8 mouse cellular contexts compared by ENCODE assay signal in the genomic region with DNA sequence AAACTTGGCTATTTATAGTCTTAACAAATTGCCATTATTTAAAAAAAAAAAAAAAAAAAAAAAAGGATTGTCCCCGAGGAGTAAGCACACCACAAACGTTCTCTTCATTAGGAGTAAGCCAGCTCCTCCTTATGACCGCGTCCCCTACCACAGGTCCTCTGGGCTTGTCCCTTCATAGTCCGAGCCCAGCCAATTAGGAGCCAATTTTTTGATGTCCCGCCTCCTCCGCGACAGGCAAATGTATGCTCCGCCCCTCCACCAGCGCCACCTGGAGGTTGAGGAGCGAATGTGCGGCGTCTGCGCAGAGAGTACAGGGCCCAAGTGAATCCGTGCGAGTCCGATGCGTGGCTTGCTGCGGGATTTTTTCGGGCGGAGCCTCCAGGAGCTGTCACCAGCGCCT. TPM values are rescaled to one million over a fixed set of nuclear protein-coding genes. Genes with fewer than 3 reads are reported as not detected.
DNase-seq lines count a peak whose midpoint lies in the region; ATAC-seq lines count a peak whose summit lies in the region.

No protein-coding gene starts in this region.

- ATAC-seq in megakaryocyte, adult 5-6 weeks (ENCODE audit: poor library complexity, severe bottlenecking) = peak; percentile 99

- peak; percentile 95 to 98 for DNase-seq in adrenal gland, adult (ENCODE audit: inconsistent age in 2 of 2, low spot score in 1 of 2)
- peak; percentile 97 for DNase-seq in embryo, embryonic 10 days (ENCODE audit: low spot score)
- peak; percentile 96 for DNase-seq in gastrocnemius, postnatal 10 days
- DNase-seq in induced T-regulatory cell, adult 2 months (ENCODE audit: low read depth) = peak; percentile 97
- DNase-seq in left cerebral cortex, adult 8-10 months (ENCODE audit: low spot score in 2 of 2) = peak; percentile 89 to 94
- peak; percentile 97 for DNase-seq in right cerebral cortex, adult 18-20 months
- DNase-seq in urinary bladder, adult 2 months (ENCODE audit: low spot score) = peak; percentile 92

RNA-seq across cellular contexts. Expression of a gene that starts 14.1 kb away (rescaled TPM):
- total RNA-seq in gastrocnemius, postnatal 10 days (2021) = 100 to 1,000 TPM; 154 to 172 TPM
- 100 to 1,000 TPM; 101 to 108 (median 103) TPM for total RNA-seq in left cerebral cortex, adult 8-10 months (2022)
- total RNA-seq in megakaryocyte, adult 5-6 weeks (2015) = 3.5 and 5.5 TPM in 2 replicates
- total RNA-seq in megakaryocyte, adult 5-6 weeks (2017) = 5.3 and 13.8 TPM in 2 replicates
- polyA plus RNA-seq in urinary bladder, adult 2 months (2012; rRNA removed) = 14.8 and 16.6 TPM in 2 replicates

Comparison
In these comparisons a context has a peak if more than half of its experiments do, and no peak if none do; other contexts are left out.
1. Peak in every context shown above with its lines: DNase-seq and ATAC-seq.
2. RNA of a gene that starts 14.1 kb away (total RNA-seq): 154 to 172 TPM in gastrocnemius, postnatal 10 days and 101 to 108 TPM in left cerebral cortex, adult 8-10 months; 3.5 to 13.8 TPM in megakaryocyte, adult 5-6 weeks; every median in the first group is over 4 times any median in the second.